Mouse (Mus musculus) neural tube, embryonic 13.5 days (tissue): ENCODE measurements around the gene Siah1a. TPM values are rescaled to one million over a fixed set of nuclear protein-coding genes. Genes with fewer than 3 reads are reported as not detected.

Experiments
- ATAC-seq: fragments of 200-750 bp; cut with Nextera tagmentation; 2 replicates; pipeline ENCODE4 v1.8.0; 2017; ENCODE audit warnings: low read depth, mild to moderate bottlenecking, moderate TSS enrichment, moderate library complexity
- H3K27ac ChIP-seq: fragments of 300-500 bp; sonication (generic); replicated peaks from 2 replicates; pipeline ENCODE4 v1.5.1; 2015; ENCODE audit warnings: moderate library complexity, mild to moderate bottlenecking, inconsistent platforms
- H3K27me3 ChIP-seq: fragments of 300-500 bp; sonication (generic); 2 replicates; pipeline ENCODE4 v1.6.1; 2015; ENCODE audit warnings: mild to moderate bottlenecking, inconsistent platforms
- H3K36me3 ChIP-seq: fragments of 300-500 bp; sonication (generic); 2 replicates; pipeline ENCODE4 v1.6.1; 2015; ENCODE audit warnings: mild to moderate bottlenecking, inconsistent platforms
- H3K4me1 ChIP-seq: fragments of 300-500 bp; sonication (generic); replicated peaks from 2 replicates; pipeline ENCODE4 v1.6.1; 2015; ENCODE audit warnings: inconsistent platforms
- H3K4me2 ChIP-seq: fragments of 300-500 bp; sonication (generic); 2 replicates; pipeline ENCODE4 v1.6.1; 2015; ENCODE audit warnings: inconsistent platforms, mild to moderate bottlenecking, moderate library complexity
- H3K4me3 ChIP-seq: fragments of 300-500 bp; sonication (generic); 2 replicates; pipeline ENCODE4 v1.5.1; 2015; ENCODE audit warnings: mild to moderate bottlenecking, inconsistent platforms
- H3K9ac ChIP-seq: fragments of 300-500 bp; sonication (generic); 2 replicates; pipeline ENCODE4 v1.6.1; 2015; ENCODE audit warnings: moderate library complexity, mild to moderate bottlenecking, inconsistent platforms
- H3K9me3 ChIP-seq: fragments of 300-500 bp; sonication (generic); 2 replicates; pipeline ENCODE4 v1.6.1; 2016; ENCODE audit warnings: inconsistent platforms
- WGBS: fragments of 180-500 bp; shearing (Covaris S2); methylation state at CpG from one replicate; pipeline ENCODE4 v1.1.7; 2015; 5-methylcytosine and 5-hydroxymethylcytosine counted together
- polyA plus RNA-seq: library from polyadenylated mRNA; unstranded; fragments of >200 nt; fragmentation: Nextera tagmentation; extraction: Ambion mirVana; gene quantifications from 2 replicates; pipeline ENCODE4 v1.2.1, GENCODE M21; 2015

Gene Siah1a
- polyA plus RNA-seq, 1 experiment from 2014 or later, result 86.4 TPM

GRCm38 (mm10) chr8:86765155-86765554 lies 19.4 kb upstream of the Siah1a start:
- Histone ChIP-seq H3K9ac (no peak overlapping the region), H3K4me1 (no peaks in the 10 kb centered on the region), H3K27ac (no peak overlapping the region), H3K27me3 (no peaks in the 10 kb centered on the region), H3K4me2 (no peak overlapping the region), H3K4me3 (no peak overlapping the region), H3K36me3 (no peaks in the 10 kb centered on the region), H3K9me3 (no peaks in the 10 kb centered on the region)
- ATAC-seq, result no peak
- 89% methylated on average over 10 of the region's 10 CpGs for WGBS

GRCm38 (mm10) chr8:86762806-86763205 lies 17.1 kb upstream of the Siah1a start:
- no peak overlapping the region for H3K4me3 ChIP-seq
- no peak overlapping the region for H3K9ac ChIP-seq
- no peaks in the 10 kb centered on the region for H3K9me3 ChIP-seq
- H3K27ac ChIP-seq, result no peak overlapping the region
- no peaks in the 10 kb centered on the region for H3K27me3 ChIP-seq
- no peaks in the 10 kb centered on the region for H3K4me1 ChIP-seq
- ATAC-seq, result no peak
- 57% methylated on average over 5 of the region's 5 CpGs for WGBS
- H3K4me2 ChIP-seq, result no peak overlapping the region
- no peaks in the 10 kb centered on the region for H3K36me3 ChIP-seq

DNA sequence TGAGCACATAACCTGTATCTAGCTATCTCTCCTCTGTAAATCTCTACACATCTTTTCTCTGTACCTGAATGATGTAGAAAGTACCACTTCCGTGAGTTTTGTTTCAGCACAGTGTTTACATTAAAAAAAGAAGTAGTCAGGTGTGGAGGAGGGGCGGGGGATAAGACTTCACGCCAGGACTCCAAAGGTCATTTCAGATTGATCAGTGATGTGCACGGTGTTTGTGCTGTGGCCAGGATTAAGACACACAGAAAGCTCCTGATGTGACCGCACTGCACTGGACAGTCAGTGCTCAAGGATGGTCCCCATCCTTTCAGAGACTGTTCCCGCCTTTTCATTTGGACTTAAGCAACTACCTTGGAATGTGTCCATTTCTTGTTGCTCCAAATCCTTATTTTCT lies 15.0 kb upstream of the Siah1a start:
- no peak for ATAC-seq
- no peak overlapping the region for H3K4me2 ChIP-seq
- H3K9me3 ChIP-seq, result no peaks in the 10 kb centered on the region
- no peaks in the 10 kb centered on the region for H3K27me3 ChIP-seq
- H3K36me3 ChIP-seq, result no peaks in the 10 kb centered on the region
- H3K9ac ChIP-seq, result no peak overlapping the region
- 87% methylated on average over 6 of the region's 6 CpGs for WGBS
- H3K4me3 ChIP-seq, result no peak overlapping the region
- peaks cover 10% of the 10 kb centered on the region for H3K4me1 ChIP-seq
- H3K27ac ChIP-seq, result no peak overlapping the region

DNA sequence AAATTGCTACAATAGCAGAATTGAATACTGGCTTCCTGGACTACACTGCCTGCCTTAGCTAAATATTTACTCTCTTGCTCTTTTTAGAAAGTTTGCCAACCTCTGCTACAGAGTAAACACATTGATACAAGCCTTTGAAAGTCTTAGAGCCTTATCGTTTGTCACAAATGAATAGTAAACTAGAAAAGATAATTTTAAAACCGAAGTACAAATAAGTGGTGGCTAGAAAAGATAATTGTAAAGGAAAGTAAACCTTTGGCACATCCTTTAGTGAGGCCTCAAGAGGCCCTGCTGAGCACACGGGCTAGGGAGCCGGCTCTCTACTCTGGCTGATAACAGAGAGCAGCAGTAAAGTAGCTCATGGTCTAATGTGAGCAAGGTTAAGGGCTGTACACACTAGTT lies 13.4 kb upstream of the Siah1a start:
- Histone ChIP-seq H3K27ac (no peak overlapping the region), H3K36me3 (no peaks in the 10 kb centered on the region), H3K4me3 (no peak overlapping the region), H3K4me2 (no peak overlapping the region), H3K9ac (no peak overlapping the region), H3K4me1 (peaks cover 10% of the 10 kb centered on the region), H3K9me3 (no peaks in the 10 kb centered on the region), H3K27me3 (no peaks in the 10 kb centered on the region)
- ATAC-seq, result no peak
- WGBS, result 57% methylated on average over 4 of the region's 4 CpGs

GRCm38 (mm10) chr8:86758651-86759050 lies 12.9 kb upstream of the Siah1a start:
- H3K4me2 ChIP-seq, result no peak overlapping the region
- peaks cover 10% of the 10 kb centered on the region for H3K4me1 ChIP-seq
- no peaks in the 10 kb centered on the region for H3K36me3 ChIP-seq
- no peak overlapping the region for H3K4me3 ChIP-seq
- no peak overlapping the region for H3K27ac ChIP-seq
- H3K9me3 ChIP-seq, result no peaks in the 10 kb centered on the region
- no peak overlapping the region for H3K9ac ChIP-seq
- 80% methylated on average over 3 of the region's 3 CpGs for WGBS
- no peaks in the 10 kb centered on the region for H3K27me3 ChIP-seq
- ATAC-seq, result no peak

DNA sequence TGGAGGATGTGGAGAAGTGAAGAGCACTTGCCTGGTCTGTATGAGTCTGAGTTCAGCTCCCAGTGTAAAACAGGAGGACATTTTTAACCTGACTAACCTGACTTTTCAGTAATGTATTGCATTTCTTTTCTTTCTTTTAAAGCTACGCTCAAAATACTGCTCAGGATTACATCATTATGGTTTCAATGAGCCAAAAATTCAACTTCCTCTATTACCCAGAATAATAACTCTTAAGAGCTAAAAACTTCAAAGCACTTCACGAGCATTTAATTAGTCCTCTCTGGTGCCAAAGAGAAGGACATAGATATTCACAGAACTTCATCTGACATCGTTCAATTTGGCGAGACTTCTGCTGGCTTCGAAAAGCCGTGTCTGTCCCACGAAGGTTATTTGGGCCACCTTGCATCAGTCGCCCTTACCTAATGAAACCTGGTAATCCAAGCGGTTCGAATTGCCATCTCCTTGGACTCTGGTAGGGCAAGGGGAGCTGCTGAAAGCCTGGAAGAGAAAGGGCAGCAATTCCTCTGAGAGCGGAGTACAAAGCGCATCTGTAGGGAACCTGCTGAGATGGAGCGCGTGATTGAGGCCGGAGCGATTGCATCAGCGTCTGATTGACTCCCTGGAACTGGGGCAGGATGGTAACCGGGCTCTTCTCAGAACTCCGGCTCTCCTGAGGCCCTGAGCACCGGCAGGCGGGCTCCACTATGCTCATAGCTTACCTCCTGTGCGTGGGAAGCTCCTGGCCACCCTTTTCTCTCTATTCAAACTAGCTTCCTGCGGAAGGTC lies 11.4 kb upstream of the Siah1a start:
- Histone ChIP-seq H3K4me2 (peak overlapping the region; percentile 49), H3K9ac (peak overlapping the region; percentile 13), H3K27ac (no peak overlapping the region; the same call in 1 of the 2 replicates), H3K27me3 (no peaks in the 10 kb centered on the region), H3K4me1 (peaks cover 10% of the 10 kb centered on the region), H3K36me3 (no peaks in the 10 kb centered on the region), H3K4me3 (peak overlapping the region; percentile 18; the same call in 1 of the 2 replicates), H3K9me3 (no peaks in the 10 kb centered on the region)
- 13% methylated on average over 23 of the region's 23 CpGs for WGBS
- no peak for ATAC-seq

DNA sequence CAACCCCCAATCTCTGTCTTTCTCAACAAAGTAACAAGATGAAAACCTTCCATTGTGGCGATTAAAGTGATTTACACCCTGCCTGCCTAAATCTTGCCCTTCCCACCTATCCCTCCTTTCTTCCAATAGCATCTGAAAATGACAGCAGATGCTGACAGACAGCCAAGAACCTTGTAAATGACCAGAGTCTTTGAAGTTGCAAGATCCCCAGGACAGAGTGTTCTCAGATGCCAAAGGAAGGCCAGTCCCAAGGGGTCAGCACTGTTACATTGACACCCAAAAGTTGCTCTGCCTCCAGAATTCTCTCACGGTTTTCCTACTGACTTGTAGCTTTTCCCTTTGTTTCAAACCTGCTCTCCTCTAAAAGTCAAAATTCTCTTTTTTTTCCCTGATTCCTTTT lies 4.1 kb upstream of the Siah1a start:
- H3K4me2 ChIP-seq, result no peak overlapping the region
- no peaks in the 10 kb centered on the region for H3K9me3 ChIP-seq
- H3K36me3 ChIP-seq, result no peaks in the 10 kb centered on the region
- H3K4me3 ChIP-seq, result no peak overlapping the region
- no peak for ATAC-seq
- H3K9ac ChIP-seq, result no peak overlapping the region
- H3K4me1 ChIP-seq, result peaks cover 9% of the 10 kb centered on the region
- 50% methylated on average over 2 of the region's 2 CpGs for WGBS
- H3K27me3 ChIP-seq, result no peaks in the 10 kb centered on the region
- no peak overlapping the region for H3K27ac ChIP-seq

DNA sequence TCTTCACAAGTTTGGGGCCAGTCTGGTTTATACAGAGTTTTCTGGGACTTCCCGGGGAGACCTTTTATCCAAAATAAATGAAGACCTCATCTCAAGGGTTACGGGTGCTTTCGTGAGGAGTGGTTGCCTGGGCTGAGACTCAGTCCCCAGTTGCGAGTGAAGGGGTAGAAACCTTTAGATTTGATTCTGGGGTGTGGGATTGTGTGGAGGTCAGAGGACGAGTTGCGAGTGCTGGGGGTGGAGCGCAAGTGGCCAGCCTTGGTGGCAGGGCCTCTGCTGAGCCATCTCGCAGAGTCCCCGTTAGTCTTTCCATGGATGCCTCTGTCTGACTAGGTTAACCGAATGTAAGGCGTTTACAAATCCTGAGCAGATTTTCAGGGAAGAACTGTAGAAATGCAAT lies 777 bp upstream of the Siah1a start:
- Histone ChIP-seq H3K4me1 (peaks cover 38% of the 10 kb centered on the region), H3K27ac (peak overlapping the region; percentile 98), H3K4me3 (peak overlapping the region; percentile 89), H3K9ac (peak overlapping the region; percentile 98), H3K27me3 (no peaks in the 10 kb centered on the region), H3K36me3 (no peaks in the 10 kb centered on the region), H3K9me3 (no peaks in the 10 kb centered on the region), H3K4me2 (peak overlapping the region; percentile 85)
- ATAC-seq, result peak; percentile 23; the same call in 1 of the 2 replicates
- 2% methylated on average over 11 of the region's 11 CpGs for WGBS

GRCm38 (mm10) chr8:86745935-86746441 lies 254 bp upstream of the Siah1a start:
- no peaks in the 10 kb centered on the region for H3K9me3 ChIP-seq
- H3K4me2 ChIP-seq, result peak overlapping the region; percentile 85
- peak overlapping the region; percentile 89 for H3K4me3 ChIP-seq
- under 1% methylated on average over 70 of the region's 70 CpGs for WGBS
- H3K27me3 ChIP-seq, result no peaks in the 10 kb centered on the region
- H3K27ac ChIP-seq, result peak overlapping the region; percentile 98
- H3K4me1 ChIP-seq, result peaks cover 42% of the 10 kb centered on the region
- H3K9ac ChIP-seq, result peak overlapping the region; percentile 98
- peak; percentile 91 for ATAC-seq
- H3K36me3 ChIP-seq, result no peaks in the 10 kb centered on the region

DNA sequence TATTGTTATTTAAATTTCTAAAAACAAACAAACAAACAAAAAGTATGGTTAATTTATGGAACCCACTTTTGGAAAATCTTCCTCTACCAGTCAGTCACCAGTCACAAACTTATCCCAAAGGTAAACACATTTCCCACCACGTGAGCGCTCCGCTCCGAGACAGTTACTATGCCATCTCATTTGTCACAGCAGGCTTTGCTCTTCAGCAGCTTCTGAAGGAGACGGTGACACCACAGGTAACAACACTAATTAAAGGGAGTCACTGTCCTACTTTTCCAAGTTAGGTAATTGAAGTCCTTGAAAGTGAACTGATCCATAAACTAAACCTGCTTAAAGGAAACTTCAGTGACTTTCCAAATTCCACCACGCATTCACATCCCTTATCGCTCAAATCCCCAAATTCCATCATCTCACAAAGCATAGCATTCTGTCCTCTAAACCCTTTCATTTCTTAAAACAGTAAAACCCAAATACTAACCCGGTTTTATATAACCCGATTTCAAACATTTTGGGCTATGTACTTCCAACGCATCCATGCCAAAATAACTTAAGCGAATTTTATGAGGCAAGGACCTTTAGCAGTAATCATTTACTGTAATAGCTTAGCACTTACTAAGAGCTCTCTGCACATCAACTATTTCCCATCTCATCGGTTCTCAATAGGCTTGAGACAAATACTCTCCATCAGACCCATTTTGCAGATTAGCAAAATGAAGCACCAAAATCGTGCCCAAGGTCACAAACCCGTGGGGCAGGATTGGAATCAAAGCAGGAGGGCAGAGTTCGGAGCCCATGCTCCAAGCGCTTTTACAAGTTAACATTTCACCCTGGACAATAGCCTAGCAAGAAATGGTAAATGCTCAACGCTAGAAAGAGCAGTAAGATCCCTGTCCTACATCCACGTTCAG lies 1.2 kb downstream of the Siah1a start:
- Histone ChIP-seq H3K36me3 (no peaks in the 10 kb centered on the region), H3K27me3 (no peaks in the 10 kb centered on the region), H3K27ac (peak overlapping the region; percentile 98), H3K9me3 (no peaks in the 10 kb centered on the region), H3K4me3 (peak overlapping the region; percentile 89), H3K4me1 (peaks cover 45% of the 10 kb centered on the region), H3K9ac (peak overlapping the region; percentile 98), H3K4me2 (peak overlapping the region; percentile 73)
- WGBS, result 4% methylated on average over 18 of the region's 18 CpGs
- ATAC-seq, result no peak

DNA sequence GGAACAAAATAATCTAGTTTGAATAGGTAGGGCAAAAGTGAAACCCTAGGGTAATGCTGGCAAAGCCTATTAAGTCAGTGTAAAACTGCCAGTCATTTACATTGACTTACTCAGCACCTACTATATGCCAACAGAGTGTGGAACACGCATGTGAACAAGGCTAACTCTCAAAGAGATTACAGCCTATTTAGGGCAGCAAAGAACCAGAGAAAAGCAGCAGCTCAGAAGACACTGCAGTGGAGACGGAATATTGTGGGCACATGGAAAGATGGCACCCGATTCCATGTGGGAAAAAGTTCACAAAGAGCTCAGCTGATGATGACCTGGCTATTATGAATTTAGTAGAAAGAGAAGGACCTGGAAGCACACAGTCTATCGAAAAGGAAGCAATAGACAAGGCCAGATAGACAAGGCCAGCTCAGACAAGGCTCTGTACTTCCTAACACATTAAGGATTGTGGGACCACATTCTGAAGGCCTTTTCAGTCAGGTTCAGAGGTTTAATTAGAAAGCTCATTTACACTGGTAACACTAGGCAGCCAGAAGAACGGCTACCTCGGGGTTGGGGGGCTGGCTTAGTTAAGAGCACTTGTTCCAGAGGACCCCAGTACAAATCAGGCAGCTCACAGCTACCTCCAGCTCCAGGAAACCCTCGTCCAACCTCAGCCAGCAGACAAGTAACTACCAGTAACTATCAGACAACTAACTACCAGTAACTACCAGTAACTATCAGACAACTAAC lies 3.0 kb downstream of the Siah1a start:
- Histone ChIP-seq H3K4me2 (0 out of 2 replicates have a peak overlapping the region, but pooled peaks have one; percentile 20), H3K27ac (no peak overlapping the region), H3K9me3 (no peaks in the 10 kb centered on the region), H3K9ac (no peak overlapping the region), H3K4me3 (no peak overlapping the region), H3K36me3 (no peaks in the 10 kb centered on the region), H3K27me3 (no peaks in the 10 kb centered on the region), H3K4me1 (peaks cover 45% of the 10 kb centered on the region)
- WGBS, result 81% methylated on average over 7 of the region's 7 CpGs
- ATAC-seq, result no peak
